Mouse (Mus musculus) megakaryocyte progenitor cell, adult 5-6 weeks (primary cell): ENCODE measurements around the gene Herc4. TPM values are rescaled to one million over a fixed set of nuclear protein-coding genes. Genes with fewer than 3 reads are reported as not detected.
"Not testable (repeated sequence)": the region's sequence is repeated elsewhere in the genome, so short reads cannot be mapped to it uniquely, and the experiment has no call there.

Experiments
- ATAC-seq: replicated peaks from 2 replicates; pipeline ENCODE4 v1.8.0; 2016; ENCODE audit warnings: mild to moderate bottlenecking, moderate TSS enrichment, inconsistent platforms; ENCODE audit not compliant: poor library complexity
- total RNA-seq, 2 experiments: library from RNA; stranded (forward) in 1 of 2; stranded (reverse) in 1 of 2; fragments of 157-497, 149-512 nt in 1 of 2; fragments of 200-1000 nt in 1 of 2; gene quantifications; 2 replicates each; pipeline versions ENCODE4 v1.2.3 to v1.2.4; 2015 to 2017

Herc4 gene
- total RNA-seq, 2 experiments from 2014 or later, result 56.3 to 88.0 TPM

DNA sequence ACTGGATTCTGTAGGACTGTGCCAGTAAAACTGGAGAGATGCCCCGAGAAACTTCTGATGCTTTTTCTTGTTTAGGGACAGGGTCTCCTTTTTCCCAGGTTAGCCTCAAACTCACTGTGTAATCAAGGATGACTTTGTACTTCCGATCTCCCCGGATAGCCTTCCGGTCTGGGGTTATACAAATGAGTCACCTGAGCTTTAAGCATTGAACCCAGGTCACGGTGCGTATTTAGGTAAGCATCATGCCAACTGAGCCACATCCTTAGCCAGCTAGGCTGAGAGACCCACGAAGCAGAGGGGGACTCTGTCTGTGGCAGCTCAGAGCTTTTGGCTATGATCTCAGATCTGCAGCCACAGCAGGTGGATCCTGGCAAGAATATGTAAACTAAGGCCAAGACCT is 107.1 kb downstream of the Herc4 start:
- ATAC-seq, result no peak

GRCm38 (mm10) chr10:63351099-63351498 is 107.5 kb downstream of the Herc4 start:
- ATAC-seq, result not testable (repeated sequence)

- no peak for ATAC-seq
Measured at GRCm38 (mm10) chr10:63352111-63352510, 108.5 kb downstream of the Herc4 start.

DNA sequence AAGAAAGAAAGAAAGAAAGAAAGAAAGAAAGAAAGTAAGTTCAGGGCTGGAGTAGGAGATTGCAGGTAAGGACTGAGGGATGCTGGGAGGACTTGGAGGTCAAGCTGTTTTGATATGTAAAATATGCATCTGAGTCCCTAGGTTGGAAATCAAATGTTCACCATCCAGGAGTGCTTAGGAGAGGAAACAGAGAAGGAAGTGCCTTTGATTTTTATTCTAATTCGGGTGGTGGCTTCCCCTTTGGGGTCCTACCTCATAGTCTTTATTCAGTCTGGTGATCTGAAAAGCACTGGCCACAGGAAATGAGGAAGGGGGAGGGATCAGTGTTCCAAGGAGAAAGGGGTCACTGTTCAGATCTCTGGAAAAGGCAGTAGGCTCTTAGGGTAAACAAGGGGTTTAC is 116.9 kb downstream of the Herc4 start:
- no peak for ATAC-seq

DNA sequence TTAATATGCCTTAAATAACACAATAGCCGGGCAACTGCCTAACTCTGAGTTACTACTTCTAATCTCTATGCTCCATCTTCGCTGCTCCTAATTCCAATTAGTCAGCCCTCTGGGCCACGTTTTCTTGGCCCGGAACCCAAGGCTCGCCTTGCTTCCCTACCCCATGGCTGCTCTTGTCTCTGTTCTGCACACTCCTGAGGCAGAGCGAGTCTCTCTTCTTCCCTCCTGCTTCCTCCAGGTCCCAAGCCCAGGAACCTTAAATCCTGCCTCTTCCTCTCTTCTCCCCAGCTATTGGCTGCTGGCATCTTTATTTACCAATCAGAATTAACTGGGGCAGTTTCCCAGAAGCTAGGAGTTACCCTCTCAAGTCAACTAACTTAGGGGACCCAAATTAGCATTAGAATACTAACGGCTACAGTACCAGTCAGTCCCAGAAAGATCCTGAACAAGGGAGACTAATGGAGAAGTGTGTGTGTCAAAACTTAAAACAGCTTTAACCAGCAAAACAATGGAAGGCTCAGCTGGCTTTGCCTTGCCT is 122.4 kb downstream of the Herc4 start:
- ATAC-seq, result no peak

DNA sequence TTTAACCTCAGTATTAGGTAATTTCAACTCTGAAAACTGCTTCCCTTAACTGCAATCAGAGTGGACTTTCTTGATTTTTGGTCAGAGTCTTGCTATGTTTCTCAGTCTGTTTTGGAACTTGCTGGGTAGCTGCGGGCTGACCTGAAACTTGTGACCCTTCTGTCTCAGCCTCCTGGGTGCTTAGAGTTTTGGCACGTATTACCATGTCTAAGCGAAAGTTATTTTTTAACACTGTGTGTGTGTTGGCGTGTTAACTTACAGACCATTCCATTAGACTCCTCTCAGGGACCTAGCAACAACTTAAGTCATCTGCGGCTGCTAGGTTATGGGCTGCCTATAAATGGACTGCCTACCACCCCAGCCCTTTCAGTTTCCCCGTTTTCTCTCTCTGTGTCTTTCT is 123.8 kb downstream of the Herc4 start:
- no peak for ATAC-seq

Other genes starting within 250 kb of the Herc4 start
- 20.2 and 28.5 TPM in 2 replicates for gene Hnrnph3, start 219.6 kb upstream of the Herc4 start, total RNA-seq (2015)
- 23.9 and 51.9 TPM in 2 replicates for gene Hnrnph3, start 219.6 kb upstream of the Herc4 start, total RNA-seq (2017)
- gene Pbld2, start 219.5 kb upstream of the Herc4 start, total RNA-seq (2015), result 0.66 TPM in 1 of 2 replicates, not detected in the other
- gene Pbld2, start 219.5 kb upstream of the Herc4 start, total RNA-seq (2017), result not detected in 2 replicates
- gene Pbld1, start 183.6 kb upstream of the Herc4 start, total RNA-seq (2015), result 0.27 and 0.32 TPM in 2 replicates
- 0.17 TPM in 1 of 2 replicates, not detected in the other for gene Pbld1, start 183.6 kb upstream of the Herc4 start, total RNA-seq (2017)
- not detected in 2 replicates for gene Atoh7, start 144.2 kb upstream of the Herc4 start, total RNA-seq (2015)
- gene Atoh7, start 144.2 kb upstream of the Herc4 start, total RNA-seq (2017), result not detected in 2 replicates
- not detected in 2 replicates for gene Mypn, start 39.9 kb upstream of the Herc4 start, total RNA-seq (2015)
- not detected in 2 replicates for gene Mypn, start 39.9 kb upstream of the Herc4 start, total RNA-seq (2017)
- 44.1 and 50.3 TPM in 2 replicates for gene Sirt1, start 137.9 kb downstream of the Herc4 start, total RNA-seq (2015)
- 35.1 and 38.2 TPM in 2 replicates for gene Sirt1, start 137.9 kb downstream of the Herc4 start, total RNA-seq (2017)
- 7.4 and 15.1 TPM in 2 replicates for gene Dnajc12, start 138.6 kb downstream of the Herc4 start, total RNA-seq (2015)
- gene Dnajc12, start 138.6 kb downstream of the Herc4 start, total RNA-seq (2017), result 5.3 and 5.9 TPM in 2 replicates
- gene Gm7075, start 178.0 kb downstream of the Herc4 start, total RNA-seq (2015), result not detected in 2 replicates
- not detected in 2 replicates for gene Gm7075, start 178.0 kb downstream of the Herc4 start, total RNA-seq (2017)
- gene Ctnna3, start 186.3 kb downstream of the Herc4 start, total RNA-seq (2015), result not detected in 2 replicates
- not detected in 2 replicates for gene Ctnna3, start 186.3 kb downstream of the Herc4 start, total RNA-seq (2017)